Mouse (Mus musculus) lung, adult 2 months (tissue): Measurements from ENCODE around the gene BC037034. TPM values are rescaled to one million over a fixed set of nuclear protein-coding genes. Genes with fewer than 3 reads are reported as not detected.

Experiments
- DNase-seq: peaks from one replicate; pipeline ENCODE4 v3.0.0; 2022
- H3K4me1 ChIP-seq: fragments of 200-500 bp; 2 replicates; pipeline ENCODE4 v1.6.1; 2011; ENCODE audit warnings: low read length; ENCODE audit not compliant: control insufficient read depth, insufficient read depth
- H3K4me3 ChIP-seq: fragments of 200-500 bp; replicated peaks from 2 replicates; pipeline ENCODE3; 2011; ENCODE audit warnings: low read depth, mild to moderate bottlenecking, control low read depth, low read length; ENCODE audit errors: extremely low read depth
- CTCF ChIP-seq: fragments of 200-500 bp; IDR thresholded peaks from 2 replicates; pipeline ENCODE4 v1.5.1; 2011; ENCODE audit warnings: mild to moderate bottlenecking, low read length, control low read depth; ENCODE audit not compliant: insufficient read depth
- POLR2A ChIP-seq: fragments of 200-500 bp; IDR thresholded peaks from 2 replicates; pipeline ENCODE4 v1.6.1; 2011; ENCODE audit warnings: low read depth, mild to moderate bottlenecking, control low read depth, low read length, borderline replicate concordance; ENCODE audit errors: extremely low read depth
- WGBS: fragments of 180-500 bp; shearing (Covaris S2); methylation state at CpG from one replicate; pipeline ENCODE4 v1.1.7; 2018; 5-methylcytosine and 5-hydroxymethylcytosine counted together
- polyA plus RNA-seq: library from polyadenylated mRNA; depleted of rRNA; stranded (reverse); fragments of >200 nt; gene quantifications from 2 replicates; pipeline ENCODE4 v1.2.3, GENCODE M21; 2012; rRNA removed

Gene BC037034
- 49.4 and 50.8 TPM in 2 replicates for polyA plus RNA-seq

- WGBS: under 1% methylated on average over 71 of the region's 71 CpGs
- DNase-seq: peak; percentile 87
- H3K4me1 ChIP-seq: peaks cover 12% of the 10 kb centered on the region
- H3K4me3 ChIP-seq: peak within 1 kb of the TSS; percentile 61
- TF ChIP-seq POLR2A (peak; percentile 81), CTCF (no peak)
Measured at GRCm38 (mm10) chr5:138263260-138264206, at the start of gene BC037034. Gene BC037034, minus strand, starts transcription at chr5:138264033.

DNA sequence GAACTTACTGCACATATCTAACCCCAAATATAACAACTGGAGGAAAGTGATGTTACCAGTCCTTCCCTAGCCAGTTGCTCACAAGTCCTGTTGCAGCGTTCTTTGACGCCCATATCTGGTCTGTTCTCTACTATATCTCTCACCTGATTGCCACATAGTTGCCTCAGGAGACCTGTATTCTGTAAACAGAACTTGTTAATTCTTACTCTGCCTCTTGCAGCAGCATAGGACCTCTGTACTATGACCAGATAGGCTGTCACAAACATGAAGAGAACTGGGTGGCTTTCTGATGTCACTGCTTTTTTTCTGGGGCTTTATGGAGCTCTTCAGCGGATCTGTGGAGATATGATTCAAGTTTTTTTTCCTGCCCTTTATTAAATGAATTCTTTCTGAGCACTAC is 49.0 kb upstream of the BC037034 start:
- WGBS: 91% methylated on average over 3 of the region's 3 CpGs
- no peak for DNase-seq
- TF ChIP-seq POLR2A (no peak), CTCF (no peak)
- no peak overlapping the region for H3K4me3 ChIP-seq
- no peaks in the 10 kb centered on the region for H3K4me1 ChIP-seq

DNA sequence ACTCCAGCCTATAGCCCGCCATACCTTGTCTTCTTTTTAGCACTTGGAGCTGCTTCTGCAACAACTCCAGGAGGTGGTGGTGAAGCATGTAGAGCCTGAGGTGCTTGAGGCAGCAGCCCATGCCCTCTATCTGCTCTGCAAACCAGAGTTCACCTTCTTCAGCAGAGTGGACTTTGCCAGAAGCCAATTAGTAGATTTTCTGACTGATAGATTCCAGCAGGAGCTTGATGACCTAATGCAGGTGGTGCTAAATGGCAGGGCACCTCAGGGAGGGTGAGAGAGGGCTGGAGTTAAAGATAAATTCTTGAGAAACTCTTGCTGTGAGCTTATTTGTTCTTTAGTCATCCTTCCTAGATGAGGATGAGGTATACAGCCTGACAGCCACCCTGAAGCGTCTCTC is 35.8 kb upstream of the BC037034 start:
- WGBS: 75% methylated on average over 2 of the region's 2 CpGs
- TF ChIP-seq POLR2A (no peak), CTCF (no peak)
- no peak for DNase-seq
- Histone ChIP-seq H3K4me3 (no peak overlapping the region), H3K4me1 (no peaks in the 10 kb centered on the region)

GRCm38 (mm10) chr5:138294158-138294557 is 30.3 kb upstream of the BC037034 start:
- TF ChIP-seq CTCF: no peak
- no peak for TF ChIP-seq POLR2A
- Histone ChIP-seq H3K4me1 (no peaks in the 10 kb centered on the region), H3K4me3 (no peak overlapping the region)
- DNase-seq: no peak

DNA sequence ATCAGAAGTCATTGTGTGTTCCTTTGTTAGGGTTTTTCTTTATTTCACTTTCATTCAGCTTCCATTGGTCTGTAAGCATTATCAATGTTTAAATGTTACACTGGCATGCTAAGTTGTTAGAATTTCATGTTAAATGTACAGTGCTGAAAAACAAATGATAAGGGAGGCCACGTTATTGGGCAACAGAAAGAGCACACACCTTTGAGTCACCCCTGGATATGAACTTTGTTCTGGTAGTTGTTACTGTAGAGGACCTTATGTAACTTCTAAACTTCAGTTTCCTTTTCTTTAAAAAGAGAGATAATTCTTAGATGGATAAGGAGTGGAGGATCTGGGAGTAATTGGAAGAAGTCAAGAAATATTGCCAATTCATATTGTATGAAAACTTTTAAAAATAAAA is 27.8 kb upstream of the BC037034 start:
- WGBS: 67% methylated on average over 1 of the region's 1 CpGs
- no peak for TF ChIP-seq CTCF
- TF ChIP-seq POLR2A: no peak
- DNase-seq: no peak
- Histone ChIP-seq H3K4me3 (no peak overlapping the region), H3K4me1 (no peaks in the 10 kb centered on the region)

DNA sequence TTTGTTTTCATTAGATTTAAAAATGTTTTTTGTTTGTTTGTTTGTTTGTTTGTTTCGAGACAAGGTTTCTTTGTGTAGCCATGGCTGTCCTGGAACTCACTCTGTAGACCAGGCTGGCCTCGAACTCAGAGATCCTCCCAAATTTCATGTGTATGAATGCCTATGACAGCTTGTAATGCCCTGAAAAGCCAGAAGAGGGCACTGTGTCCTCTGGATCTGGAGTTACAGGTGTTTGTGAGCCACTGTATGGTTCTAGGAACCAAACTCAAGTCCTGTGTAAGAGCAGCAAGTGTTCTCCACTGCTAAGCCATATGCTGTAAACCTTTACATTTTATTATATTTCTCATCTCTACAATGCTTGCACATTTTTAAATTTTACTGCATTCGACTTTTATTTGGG is 24.0 kb upstream of the BC037034 start:
- TF ChIP-seq CTCF (no peak), POLR2A (no peak)
- DNase-seq: no peak
- no peaks in the 10 kb centered on the region for H3K4me1 ChIP-seq
- H3K4me3 ChIP-seq: no peak overlapping the region
- WGBS: 70% methylated on average over 3 of the region's 3 CpGs

DNA sequence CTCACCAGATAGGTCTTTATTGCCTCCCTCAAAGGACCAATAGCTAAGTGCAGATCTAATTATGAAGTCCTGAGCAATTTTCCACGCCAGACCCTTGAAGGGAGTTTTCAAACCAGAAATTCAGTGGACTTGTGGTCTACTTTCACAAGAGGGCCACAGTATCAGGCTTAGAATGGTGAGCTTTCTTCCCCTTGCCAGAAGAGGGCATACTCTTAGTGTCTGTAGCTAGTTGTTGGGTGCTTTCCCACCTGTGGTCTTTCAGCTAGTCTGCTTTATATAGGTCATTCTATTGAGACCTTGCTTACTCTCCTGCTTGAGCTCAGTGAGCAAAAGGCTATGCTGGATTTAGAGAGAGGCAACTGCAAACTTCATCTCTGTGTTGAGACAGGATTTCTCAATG is 19.7 kb upstream of the BC037034 start:
- Histone ChIP-seq H3K4me3 (no peak overlapping the region), H3K4me1 (no peaks in the 10 kb centered on the region)
- no peak for DNase-seq
- no peak for TF ChIP-seq POLR2A
- no peak for TF ChIP-seq CTCF
- 64% methylated on average over 1 of the region's 1 CpGs for WGBS

GRCm38 (mm10) chr5:138281798-138282197 is 18.0 kb upstream of the BC037034 start:
- TF ChIP-seq CTCF (no peak), POLR2A (no peak)
- Histone ChIP-seq H3K4me3 (no peak overlapping the region), H3K4me1 (no peaks in the 10 kb centered on the region)
- DNase-seq: no peak
- WGBS: 77% methylated on average over 2 of the region's 2 CpGs

- TF ChIP-seq CTCF (no peak), POLR2A (no peak)
- Histone ChIP-seq H3K4me1 (no peaks in the 10 kb centered on the region), H3K4me3 (no peak overlapping the region)
- no peak for DNase-seq
- 85% methylated on average over 15 of the region's 15 CpGs for WGBS
Measured at GRCm38 (mm10) chr5:138280829-138281228, 17.0 kb upstream of the BC037034 start.

DNA sequence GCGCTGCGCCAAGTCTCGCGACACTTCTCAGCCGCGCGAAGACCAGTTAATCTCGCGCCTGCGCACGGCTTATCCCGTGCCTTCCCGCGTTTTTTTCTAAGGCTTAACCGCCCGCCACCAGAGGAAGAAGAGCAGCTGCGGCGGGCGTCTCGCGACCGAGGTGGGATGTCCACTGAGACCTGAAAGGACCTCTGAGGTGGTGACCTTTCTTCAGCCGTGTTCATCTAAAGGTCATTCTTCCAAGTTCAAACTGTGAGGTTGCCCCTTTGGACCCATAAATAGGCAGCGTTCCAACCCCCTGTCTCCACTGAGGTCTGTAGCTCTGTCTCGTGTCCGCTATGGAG is 16.6 kb upstream of the BC037034 start:
- 24% methylated on average over 26 of the region's 26 CpGs for WGBS
- no peak for DNase-seq
- Histone ChIP-seq H3K4me1 (no peaks in the 10 kb centered on the region), H3K4me3 (peak overlapping the region; percentile 12)
- no peak for TF ChIP-seq POLR2A
- TF ChIP-seq CTCF: no peak
